Mouse (Mus musculus) stomach, embryonic 15.5 days (tissue): Measurements from ENCODE around the gene Glyatl3. TPM values are rescaled to one million over a fixed set of nuclear protein-coding genes. Genes with fewer than 3 reads are reported as not detected.

Source experiments
- polyA plus RNA-seq: library from polyadenylated mRNA; unstranded; fragments of >200 nt; fragmentation: Nextera tagmentation; extraction: Ambion mirVana; gene quantifications from 2 replicates; pipeline ENCODE4 v1.2.1, GENCODE M21; 2015

Gene Glyatl3
- polyA plus RNA-seq, 1 experiment from 2014 or later, result not detected

Other genes starting within 250 kb of the Glyatl3 start
- gene Esp1, start 187.2 kb downstream of the Glyatl3 start, polyA plus RNA-seq, result not detected in 2 replicates
- not detected in 2 replicates for gene Crisp2, start 107.3 kb downstream of the Glyatl3 start, polyA plus RNA-seq
- gene Rhag, start 103.2 kb downstream of the Glyatl3 start, polyA plus RNA-seq, result 7.1 and 16.6 TPM in 2 replicates
- gene 9130008F23Rik, start 33.8 kb downstream of the Glyatl3 start, polyA plus RNA-seq, result 4.6 and 5.4 TPM in 2 replicates
- gene Mut, start 20.3 kb upstream of the Glyatl3 start, polyA plus RNA-seq, result 41.2 and 41.4 TPM in 2 replicates
- 21.1 and 24.2 TPM in 2 replicates for gene Cenpq, start 20.7 kb upstream of the Glyatl3 start, polyA plus RNA-seq